Mouse (Mus musculus) ES-CJ7 (cell line): ENCODE results near the gene Hoxa9.
A peak's percentile ranks its signal among the peaks of the same experiment; 100 is the strongest.

Experiments
- DNase-seq: peaks from one replicate; pipeline ENCODE4 v3.0.0; 2011; ENCODE audit warnings: low read depth, low spot score

Gene Hoxa9

DNA sequence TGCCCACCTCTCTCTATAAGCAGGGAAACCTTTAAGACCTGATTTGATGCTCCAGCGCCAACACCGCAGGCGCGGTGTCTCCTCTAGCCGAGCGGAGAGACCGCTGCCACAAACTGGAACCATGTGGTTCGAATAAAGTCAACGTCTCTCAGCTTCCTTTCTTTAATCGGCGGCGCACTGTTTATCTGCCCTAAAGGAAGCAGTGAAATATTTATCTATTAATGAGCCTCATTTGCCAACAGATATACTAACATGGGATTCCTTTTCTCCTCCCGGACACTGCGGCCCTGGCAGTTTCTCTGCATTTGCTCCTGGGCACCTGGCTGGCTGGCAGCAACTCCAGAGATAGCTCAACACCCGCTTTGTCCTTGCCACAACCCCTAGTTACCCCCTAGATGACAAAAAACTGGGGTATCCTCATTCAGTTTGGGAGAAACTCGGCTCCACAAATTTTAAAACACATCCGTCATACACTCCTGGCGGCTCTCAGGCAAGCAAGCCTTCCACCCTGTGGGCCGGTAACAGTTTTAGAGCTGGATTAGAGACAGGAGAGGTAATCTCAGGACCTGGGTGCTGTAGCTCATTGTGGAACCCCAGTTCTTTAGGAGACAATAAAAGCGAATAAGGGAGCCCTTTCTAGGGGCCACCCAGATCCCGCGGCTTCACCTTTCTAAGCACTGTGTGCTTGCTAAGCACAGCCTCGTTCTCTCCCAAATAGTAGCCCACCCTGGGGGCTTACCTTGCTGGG lies 12.8 kb downstream of the Hoxa9 start:
- DNase-seq = peak; percentile 36

DNA sequence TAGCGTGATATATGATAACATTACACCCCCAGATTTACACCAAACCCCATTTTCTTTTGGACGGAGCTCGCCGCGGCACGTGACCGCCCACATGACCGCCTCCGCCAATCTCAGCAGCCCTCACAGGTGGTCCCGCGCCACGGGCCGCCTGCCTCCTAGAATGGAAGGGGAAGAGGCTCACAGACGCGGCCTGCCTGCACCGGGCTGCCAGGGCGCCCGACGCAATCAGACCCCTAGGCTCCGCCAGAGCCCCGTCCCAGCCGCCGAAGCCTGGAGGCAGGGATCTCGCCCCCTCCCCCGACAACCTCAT lies 13.5 kb downstream of the Hoxa9 start:
- DNase-seq = peak; percentile 82

DNA sequence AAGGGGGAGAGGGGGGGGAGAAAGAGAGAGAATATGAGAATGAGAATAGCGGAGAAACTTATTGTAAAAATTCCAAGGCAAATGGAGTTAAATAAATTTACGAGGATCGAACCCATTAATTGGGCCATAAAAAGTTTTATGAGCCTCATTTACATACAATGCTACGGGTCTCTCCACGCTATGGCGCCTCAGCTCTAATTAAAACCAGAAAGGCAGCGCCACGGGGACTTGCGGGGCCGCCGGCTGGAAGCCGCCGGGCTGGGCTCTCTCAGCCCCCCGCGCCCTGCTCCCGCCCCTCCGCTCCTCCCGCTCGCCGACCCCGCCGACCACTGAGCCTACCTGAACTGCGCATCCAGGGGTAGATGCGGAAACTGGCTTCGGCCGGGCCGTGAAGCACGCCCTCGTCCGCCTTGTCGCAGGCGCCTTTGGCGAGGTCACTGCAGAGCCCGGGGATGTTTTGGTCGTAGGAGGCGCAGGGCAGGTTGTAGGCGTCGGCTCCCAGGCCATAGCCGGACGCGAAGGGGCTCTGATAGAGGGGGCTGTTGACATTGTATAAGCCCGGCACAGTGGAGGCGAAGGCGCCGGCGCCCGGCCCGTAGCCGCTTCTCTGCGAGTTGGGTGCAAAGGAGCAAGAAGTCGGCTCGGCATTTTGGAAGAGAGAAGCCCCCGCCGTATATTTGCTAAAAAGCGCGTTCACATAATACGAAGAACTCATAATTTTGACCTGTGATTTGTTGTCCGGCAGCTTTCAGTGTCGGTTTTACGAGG lies 14.0 kb downstream of the Hoxa9 start:
- peak; percentile 56 for DNase-seq

DNA sequence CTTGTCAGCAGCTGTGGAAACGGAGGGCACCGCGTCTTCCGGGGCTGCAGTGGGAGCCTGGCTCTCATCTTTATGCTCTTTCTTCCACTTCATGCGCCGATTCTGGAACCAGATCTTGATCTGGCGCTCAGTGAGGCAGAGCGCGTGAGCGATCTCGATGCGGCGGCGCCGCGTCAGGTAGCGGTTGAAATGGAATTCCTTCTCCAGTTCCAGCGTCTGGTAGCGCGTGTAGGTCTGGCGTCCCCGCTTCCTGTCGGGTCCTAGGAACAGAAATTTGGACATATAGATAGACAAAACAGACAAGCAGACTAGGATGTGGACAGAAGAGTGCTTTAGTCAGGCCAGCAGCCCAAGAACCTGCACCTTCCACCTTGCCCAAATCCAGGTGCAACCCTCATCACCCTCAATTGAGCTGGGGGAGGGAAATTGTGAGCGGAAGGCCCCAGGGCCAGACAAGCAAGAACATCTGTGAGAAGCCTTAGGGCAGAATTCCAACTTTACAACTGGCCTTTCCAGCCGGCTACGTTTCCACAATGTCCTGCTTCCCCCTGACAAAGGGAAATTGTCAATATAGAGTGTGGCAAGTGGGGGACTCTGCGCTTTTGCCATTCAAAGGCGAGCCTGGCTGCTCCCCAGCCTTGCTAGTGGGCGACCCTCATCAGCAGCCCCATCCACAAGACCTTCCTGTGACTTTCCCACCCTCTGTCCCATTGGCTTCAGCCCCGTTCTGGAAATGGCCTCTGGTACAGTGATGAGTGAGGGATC lies 14.9 kb downstream of the Hoxa9 start:
- peak; percentile 48 for DNase-seq

- DNase-seq = peak; percentile 20
Observed at GRCm38 (mm10) chr6:52215070-52215469, 15.8 kb downstream of the Hoxa9 start.

DNA sequence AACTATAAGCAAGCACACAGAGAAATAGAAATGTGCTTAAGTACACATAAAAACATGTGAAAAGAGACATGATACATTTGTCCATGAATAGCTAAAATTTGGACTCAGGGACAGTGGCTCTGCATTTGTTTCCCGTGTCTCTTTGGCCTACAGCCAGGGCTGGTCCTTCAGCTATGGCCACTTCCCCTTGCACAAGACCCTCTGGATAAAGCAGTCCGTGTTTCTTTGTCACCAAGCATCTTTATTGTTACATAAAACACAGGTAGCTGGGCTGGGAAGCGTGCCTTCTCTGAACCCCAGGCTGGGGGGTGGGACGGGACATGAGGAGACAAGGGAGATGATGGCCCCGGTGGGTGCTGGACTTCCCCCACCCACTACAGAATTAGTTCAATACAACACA lies 16.6 kb downstream of the Hoxa9 start:
- no peak for DNase-seq

DNA sequence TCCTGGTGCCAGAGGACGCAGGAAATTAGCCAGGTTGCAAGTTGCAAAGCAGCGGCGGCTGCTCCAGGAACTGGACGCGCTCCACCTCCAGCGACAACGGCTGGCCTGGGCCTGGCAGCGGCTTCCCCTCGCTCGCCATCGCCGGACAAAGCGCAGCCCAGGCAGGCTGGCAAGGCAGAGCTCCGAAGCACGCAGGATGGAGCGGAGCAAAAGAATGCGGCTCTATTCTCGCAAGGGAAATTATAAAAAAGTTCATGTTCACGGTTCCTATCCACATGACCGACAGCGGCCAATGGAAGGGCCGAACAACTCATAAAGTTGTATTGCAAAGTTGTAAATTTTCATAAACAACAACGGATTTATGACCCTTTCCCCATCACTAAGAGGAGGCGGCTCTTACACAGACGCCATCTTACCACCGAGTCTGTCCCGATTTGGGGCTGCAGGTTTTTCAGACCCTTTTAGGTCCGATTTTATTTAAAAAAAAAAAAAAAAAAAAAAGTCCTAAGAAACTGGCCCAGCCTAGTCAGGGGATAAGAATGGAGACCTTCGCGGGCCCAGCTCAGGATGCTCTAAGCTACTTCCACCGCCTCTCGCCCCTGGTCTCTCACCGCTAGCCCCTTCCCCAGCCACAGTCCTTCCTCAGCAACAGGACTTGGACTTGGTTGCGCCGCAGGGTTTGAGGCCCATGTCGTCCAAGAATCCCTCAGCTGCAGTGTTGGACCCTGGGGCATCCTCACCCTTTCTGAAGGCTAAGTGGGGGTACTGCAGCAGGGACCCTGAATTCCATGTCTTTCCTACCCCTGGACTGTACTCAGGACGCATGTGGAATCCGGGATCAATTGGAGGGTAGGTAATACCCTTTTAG lies 17.5 kb downstream of the Hoxa9 start, which contains the start of the genes Hoxa3 and Gm28308:
TSS of gene Hoxa3 (minus strand) at position 218 of the 868 bp plus-strand sequence.
TSS of gene Gm28308 (minus strand) at position 221 of the 868 bp plus-strand sequence.
- DNase-seq = peak; percentile 28

DNA sequence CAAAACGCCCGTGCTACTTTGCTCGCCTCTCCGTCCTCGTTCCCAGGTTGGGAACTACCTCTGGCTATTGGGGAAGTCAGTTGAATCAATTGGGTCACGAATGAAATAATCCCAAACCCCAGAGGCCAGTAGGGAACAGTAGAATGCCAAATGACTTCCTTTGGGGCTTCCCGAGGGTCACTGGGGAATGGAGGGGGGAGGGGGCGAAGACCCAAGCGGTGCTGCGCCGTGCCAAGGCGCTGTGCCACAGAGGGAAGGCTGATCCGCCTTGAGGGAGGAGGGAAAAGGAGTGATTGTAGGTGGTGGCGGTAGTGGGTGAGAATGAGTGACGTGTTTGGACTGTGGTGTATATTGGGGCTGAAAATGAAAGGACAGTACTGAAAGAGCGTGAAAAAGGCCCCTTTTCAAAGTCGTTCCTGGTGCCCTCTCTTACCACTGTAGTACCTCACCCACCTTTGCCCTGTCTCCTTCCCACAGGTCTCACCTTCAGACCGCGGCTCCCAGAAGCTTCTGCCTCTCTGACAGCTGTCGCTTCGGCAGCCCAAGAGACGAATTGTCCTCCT lies 18.3 kb downstream of the Hoxa9 start:
- peak; percentile 43 for DNase-seq

DNA sequence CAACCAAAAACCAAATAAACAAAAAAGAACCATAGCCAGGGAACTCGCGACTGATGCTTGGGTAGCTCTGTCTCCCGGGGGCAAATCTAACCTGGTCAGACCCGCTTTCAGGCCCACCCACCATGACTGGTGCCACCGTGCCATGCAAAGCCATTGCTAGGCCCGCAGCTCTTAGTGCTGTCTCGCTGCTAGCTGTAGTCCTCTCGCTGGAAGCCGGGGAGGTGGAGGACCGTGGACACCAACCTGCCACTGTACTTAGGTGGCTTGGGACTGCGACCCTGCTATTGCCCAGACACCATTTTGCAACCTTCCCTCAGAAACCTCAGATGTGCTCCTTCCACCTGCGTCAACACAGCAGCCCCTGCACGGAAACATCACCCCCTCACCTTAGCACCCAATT lies 18.9 kb downstream of the Hoxa9 start:
- peak; percentile 21 for DNase-seq

- DNase-seq = peak; percentile 81
Observed at GRCm38 (mm10) chr6:52211170-52211935, 19.5 kb downstream of the Hoxa9 start.

DNA sequence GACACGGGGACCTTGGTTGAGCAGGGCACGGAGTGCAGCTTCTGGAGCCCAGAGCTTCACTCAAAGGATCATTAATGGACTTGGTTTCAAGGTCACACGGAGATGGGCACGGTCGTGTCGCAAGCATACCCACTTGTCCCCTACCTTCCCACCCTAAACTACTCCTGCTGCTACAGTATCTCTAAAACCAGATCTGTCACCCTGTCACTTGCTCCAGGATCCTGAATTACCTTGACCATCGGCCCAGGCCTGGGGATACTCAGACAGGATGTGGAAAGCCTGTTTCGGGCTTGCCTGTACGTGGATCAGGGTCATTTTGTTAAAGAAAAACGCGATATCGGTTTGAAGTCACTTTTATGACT lies 21.2 kb downstream of the Hoxa9 start:
- DNase-seq = no peak

- peak; percentile 34 for DNase-seq
Observed at GRCm38 (mm10) chr6:52208868-52209684, 21.8 kb downstream of the Hoxa9 start.

- DNase-seq = peak; percentile 47
Observed at GRCm38 (mm10) chr6:52208072-52208867, 22.6 kb downstream of the Hoxa9 start, which contains the start of gene Hoxa6. TSS of gene Hoxa6 (minus strand) at chr6:52208722.

- DNase-seq = no peak
Observed at GRCm38 (mm10) chr6:52207684-52207976, 23.3 kb downstream of the Hoxa9 start.

DNA sequence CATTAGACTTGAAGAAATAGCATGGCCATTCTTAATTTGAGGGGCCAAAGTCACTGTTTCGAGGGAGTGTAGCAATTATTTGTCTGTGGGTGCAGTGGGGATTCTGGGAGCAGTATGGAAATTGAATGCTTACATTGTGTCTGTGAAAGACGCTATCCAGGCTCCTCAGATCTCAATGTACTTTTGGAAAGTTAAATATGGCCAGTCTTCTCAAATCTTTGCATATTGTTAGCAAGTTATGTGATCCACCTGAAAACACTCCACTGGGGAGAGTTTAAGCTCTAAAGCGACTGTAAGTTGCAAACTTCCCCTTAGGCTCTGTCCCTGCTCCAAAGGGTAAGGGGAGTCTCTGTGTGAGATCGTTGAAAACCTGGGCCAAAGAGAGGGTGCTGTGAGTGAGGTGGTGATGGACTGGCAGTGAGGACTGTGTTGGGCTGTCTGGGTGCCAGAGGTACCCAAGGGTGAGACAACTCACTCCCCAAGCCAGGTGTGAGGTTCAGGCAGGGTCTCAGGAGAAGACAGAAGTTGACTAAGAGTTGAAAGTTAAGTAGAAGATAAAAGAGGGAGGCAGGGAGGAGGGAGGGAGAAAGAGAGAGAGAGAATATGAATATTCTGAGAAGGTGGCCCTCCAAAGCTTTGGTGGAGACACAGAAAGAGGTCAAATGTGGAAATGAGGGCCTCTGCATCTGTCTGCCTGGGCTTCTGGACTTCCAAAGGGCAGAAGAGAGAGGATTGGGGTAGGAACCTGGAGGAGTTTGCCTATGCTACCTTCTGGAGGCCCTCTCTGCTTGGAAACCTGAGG lies 23.8 kb downstream of the Hoxa9 start:
- peak; percentile 58 for DNase-seq

DNA sequence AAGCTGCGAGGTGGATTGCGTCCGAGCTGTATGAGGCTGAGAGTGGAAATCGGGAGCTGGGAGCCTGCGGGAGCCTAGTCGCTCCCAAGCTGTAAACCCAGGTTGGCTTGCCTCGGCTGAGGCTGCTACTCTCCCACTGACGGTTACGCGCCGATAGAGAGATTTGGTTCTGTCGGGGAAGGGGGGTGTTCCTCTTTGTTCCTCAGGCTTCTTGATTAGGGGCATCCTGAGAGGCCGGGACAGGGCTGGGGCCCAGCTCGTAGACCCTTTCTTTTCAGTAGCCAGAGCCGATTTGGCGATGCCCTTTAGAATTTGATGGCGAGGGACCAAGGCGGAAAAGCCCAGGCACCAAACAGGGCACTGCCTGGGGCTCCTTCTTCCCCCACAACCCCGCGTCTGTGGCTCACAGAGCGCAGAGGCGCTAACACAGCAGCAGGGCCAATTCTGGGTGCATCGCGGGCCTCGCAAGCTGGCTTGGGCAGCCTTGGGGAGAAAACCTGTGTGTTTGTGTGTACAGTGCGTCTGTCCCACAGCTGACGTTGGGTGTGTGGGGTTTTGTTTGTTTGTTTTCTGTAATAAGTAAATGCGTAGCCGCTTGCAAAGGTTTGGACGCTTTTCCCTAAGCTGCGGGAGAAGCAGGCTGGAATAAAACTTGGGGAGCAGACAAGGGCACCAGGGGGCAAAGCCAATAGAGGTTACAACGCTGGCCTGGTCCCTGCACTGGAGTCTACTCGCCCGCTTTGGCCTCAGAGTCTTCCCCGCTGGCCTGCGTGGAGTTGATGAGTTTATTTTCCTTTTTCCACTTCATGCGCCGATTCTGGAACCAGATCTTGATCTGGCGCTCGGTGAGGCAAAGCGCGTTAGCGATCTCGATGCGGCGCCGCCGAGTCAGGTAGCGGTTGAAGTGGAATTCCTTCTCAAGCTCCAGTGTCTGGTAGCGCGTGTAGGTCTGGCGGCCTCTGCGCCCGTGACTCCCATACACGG lies 25.0 kb downstream of the Hoxa9 start:
- peak; percentile 53 for DNase-seq

DNA sequence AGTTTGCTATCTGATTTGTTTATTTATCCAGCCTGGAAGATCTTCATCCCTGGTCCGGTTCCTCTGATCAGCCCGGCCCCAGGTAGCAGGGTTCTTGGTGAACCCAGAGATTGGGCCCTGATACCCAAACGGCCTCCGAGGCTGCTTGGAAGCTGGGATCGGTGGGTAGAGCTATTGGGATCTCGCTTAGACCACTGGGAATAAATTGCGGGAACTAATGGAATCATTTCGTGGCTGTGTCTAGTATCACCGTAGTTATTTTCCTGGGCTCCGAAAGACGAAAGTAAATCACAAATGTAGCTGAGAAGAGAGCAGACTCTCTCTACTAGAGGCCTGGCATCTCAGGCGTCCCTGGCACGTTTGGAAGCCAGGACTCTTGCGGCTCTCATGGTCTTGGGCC lies 25.7 kb downstream of the Hoxa9 start:
- DNase-seq = no peak
